Mouse (Mus musculus) forebrain, postnatal 0 days (tissue): Measurements from ENCODE around the gene Hist1h2ah. TPM values are rescaled to one million over a fixed set of nuclear protein-coding genes. Genes with fewer than 3 reads are reported as not detected.

Experiments used
- ATAC-seq: fragments of 200-750 bp; cut with Nextera tagmentation; 2 replicates; pipeline ENCODE4 v1.8.0; 2017; ENCODE audit warnings: mild to moderate bottlenecking, moderate library complexity
- DNase-seq: peaks from one replicate; pipeline ENCODE4 v3.0.0-alpha.2; 2015
- H3K27ac ChIP-seq: fragments of 300-500 bp; sonication (generic); 2 replicates; pipeline ENCODE4 v1.5.1; 2014; ENCODE audit warnings: low read depth, mild to moderate bottlenecking, antibody characterized with exemption, low read length, moderate library complexity, mixed read lengths
- H3K27me3 ChIP-seq: fragments of 300-500 bp; sonication (generic); 2 replicates; pipeline ENCODE4 v1.6.1; 2014; ENCODE audit warnings: mild to moderate bottlenecking, low read length, mixed read lengths; ENCODE audit not compliant: insufficient read depth
- H3K36me3 ChIP-seq: fragments of 300-500 bp; sonication (generic); 2 replicates; pipeline ENCODE4 v1.6.1; 2014; ENCODE audit warnings: mild to moderate bottlenecking, moderate library complexity; ENCODE audit not compliant: insufficient read depth
- H3K4me1 ChIP-seq: fragments of 300-500 bp; sonication (generic); 2 replicates; pipeline ENCODE4 v1.6.1; 2014; ENCODE audit warnings: antibody characterized with exemption; ENCODE audit not compliant: insufficient read depth
- H3K4me2 ChIP-seq: fragments of 300-500 bp; sonication (generic); 2 replicates; pipeline ENCODE4 v1.6.1; 2014; ENCODE audit warnings: low read depth, mild to moderate bottlenecking, moderate library complexity
- H3K4me3 ChIP-seq: fragments of 300-500 bp; sonication (generic); 2 replicates; pipeline ENCODE4 v1.5.1; 2014; ENCODE audit warnings: low read depth, low read length, mixed read lengths
- H3K9ac ChIP-seq: fragments of 300-500 bp; sonication (generic); 2 replicates; pipeline ENCODE4 v1.6.1; 2014; ENCODE audit warnings: mild to moderate bottlenecking
- H3K9me3 ChIP-seq: fragments of 300-500 bp; sonication (generic); 2 replicates; pipeline ENCODE4 v1.6.1; 2016; ENCODE audit warnings: low read length
- CTCF ChIP-seq: sonication (generic); IDR thresholded peaks from 2 replicates; pipeline ENCODE4 v1.5.1; 2016; ENCODE audit warnings: antibody characterized with exemption, control low read depth, low read depth
- WGBS: fragments of 180-500 bp; shearing (Covaris S2); extraction: QIAGEN DNeasy Blood & Tissue Kit; methylation state at CpG from one replicate; pipeline ENCODE4 v1.1.7; 2014; 5-methylcytosine and 5-hydroxymethylcytosine counted together
- microRNA-seq, 2 experiments: library from miRNA; unstranded; fragments of <30 nt; microRNA quantifications; one replicate each; pipeline ENCODE4; 2016
- polyA plus RNA-seq: library from polyadenylated mRNA; unstranded; fragments of >200 nt; fragmentation: Nextera tagmentation; extraction: Ambion mirVana; gene quantifications from 2 replicates; pipeline ENCODE4 v1.2.1, GENCODE M21; 2015
- total RNA-seq: library from RNA; depleted of rRNA; stranded (reverse); fragments of >200 nt; gene quantifications from 2 replicates; pipeline ENCODE4 v1.2.3, GENCODE M21; 2014; rRNA removed

The Hist1h2ah gene
- total and polyA plus RNA-seq, 2 experiments from 2014 or later = 1.9 to 47.2 TPM

DNA sequence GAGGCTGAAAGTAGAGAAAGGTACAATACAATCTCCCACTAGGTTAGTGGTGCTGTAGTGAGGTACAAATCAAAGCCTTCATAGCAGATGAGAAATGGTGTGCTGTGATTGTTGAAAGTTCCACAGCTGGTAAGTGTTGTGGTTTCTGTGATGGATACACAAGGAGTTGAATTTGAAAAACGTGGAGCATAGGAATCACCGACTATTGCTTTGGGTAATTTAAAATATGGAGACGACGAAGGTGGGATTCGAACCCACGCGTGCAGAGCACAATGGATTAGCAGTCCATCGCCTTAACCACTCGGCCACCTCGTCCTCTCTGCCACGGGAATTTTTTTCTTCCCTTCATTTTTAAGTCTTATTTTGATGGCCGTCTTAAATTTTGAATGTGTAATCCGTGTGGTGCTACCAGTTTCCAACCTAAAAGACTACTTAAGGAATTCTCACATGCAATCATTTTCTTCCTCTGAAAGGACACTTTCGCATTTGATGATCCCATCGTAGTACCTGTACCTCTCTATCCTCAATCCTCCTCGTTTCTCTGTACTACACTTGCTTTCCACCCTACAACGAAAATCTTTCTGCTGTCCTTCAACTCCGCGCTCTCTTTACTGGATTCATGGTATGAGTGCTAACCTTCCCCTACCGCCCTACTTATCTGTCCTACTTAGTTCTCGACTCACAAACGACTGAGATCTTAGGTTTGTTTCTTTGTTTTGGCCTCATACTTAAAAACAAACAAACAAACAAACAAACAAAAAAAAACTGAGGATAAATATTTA lies 41.2 kb downstream of the Hist1h2ah start:
- H3K4me3 ChIP-seq = no peak overlapping the region
- no peaks in the 10 kb centered on the region for H3K9me3 ChIP-seq
- H3K27ac ChIP-seq = no peak overlapping the region
- DNase-seq (peak; percentile 55), ATAC-seq (no peak)
- H3K27me3 ChIP-seq = peaks cover 48% of the 10 kb centered on the region
- 2% methylated on average over 22 of the region's 22 CpGs for WGBS
- no peaks in the 10 kb centered on the region for H3K36me3 ChIP-seq
- no peak for TF ChIP-seq CTCF
- H3K4me1 ChIP-seq = 0 out of 2 replicates have a peak, but pooled peaks cover 3% of the 10 kb centered on the region
- H3K4me2 ChIP-seq = no peak overlapping the region
- no peak overlapping the region for H3K9ac ChIP-seq

DNA sequence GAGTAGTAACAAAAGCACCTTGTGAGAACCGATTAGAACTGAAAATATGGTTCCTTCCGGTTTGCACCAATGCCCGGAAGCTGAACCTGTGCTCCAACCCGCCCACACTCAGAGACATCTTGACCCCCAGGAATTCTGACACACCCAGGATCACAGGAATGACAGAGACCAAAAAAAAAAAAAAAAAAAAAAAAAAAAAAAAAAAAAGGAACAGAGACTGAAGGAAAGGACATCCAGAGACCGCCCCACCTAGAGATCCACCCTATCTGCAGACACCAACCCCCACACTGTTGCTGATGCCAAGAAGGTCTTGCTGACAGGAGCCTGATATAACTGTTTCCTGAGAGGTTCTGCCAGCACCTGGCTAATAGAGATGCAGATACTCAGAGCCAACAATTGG lies 42.8 kb downstream of the Hist1h2ah start:
- H3K9ac ChIP-seq = no peak overlapping the region
- H3K4me1 ChIP-seq = 0 out of 2 replicates have a peak, but pooled peaks cover 3% of the 10 kb centered on the region
- DNase-seq = no peak
- H3K9me3 ChIP-seq = no peaks in the 10 kb centered on the region
- H3K36me3 ChIP-seq = no peaks in the 10 kb centered on the region
- no peak overlapping the region for H3K27ac ChIP-seq
- H3K4me3 ChIP-seq = no peak overlapping the region
- peaks cover 33% of the 10 kb centered on the region for H3K27me3 ChIP-seq
- ATAC-seq = no peak
- H3K4me2 ChIP-seq = no peak overlapping the region
- TF ChIP-seq CTCF = no peak
- 87% methylated on average over 5 of the region's 5 CpGs for WGBS

Small RNA genes within 50 kb of the gene (microRNA-seq; reads per million reads assigned to microRNA genes)
- 0 reads per million in 2 experiments for gene Gm26300
- 0 reads per million in 2 experiments for gene Gm44390
- 0 reads per million in 2 experiments for gene Gm44486

Other genes starting within 250 kb of the Hist1h2ah start
- 143 and 154 TPM in 2 replicates for gene Hist1h2an, start 248.3 kb downstream of the Hist1h2ah start, total RNA-seq
- gene Hist1h2an, start 248.3 kb downstream of the Hist1h2ah start, polyA plus RNA-seq = 1.1 and 1.6 TPM in 2 replicates
- 46.4 and 70.5 TPM in 2 replicates for gene Hist1h2bp, start 248.1 kb downstream of the Hist1h2ah start, total RNA-seq
- gene Hist1h2bp, start 248.1 kb downstream of the Hist1h2ah start, polyA plus RNA-seq = 0.28 TPM in 1 of 2 replicates, not detected in the other
- gene Hist1h2bq, start 225.4 kb downstream of the Hist1h2ah start, total RNA-seq = 214 and 268 TPM in 2 replicates
- 4.6 and 5.2 TPM in 2 replicates for gene Hist1h2bq, start 225.4 kb downstream of the Hist1h2ah start, polyA plus RNA-seq
- gene Hist1h2ao, start 225.1 kb downstream of the Hist1h2ah start, total RNA-seq = 1.0 TPM in 1 of 2 replicates, not detected in the other
- 1.6 TPM in 1 of 2 replicates, not detected in the other for gene Hist1h2ao, start 225.1 kb downstream of the Hist1h2ah start, polyA plus RNA-seq
- 1.3 and 1.7 TPM in 2 replicates for gene Hist1h4m, start 223.8 kb downstream of the Hist1h2ah start, total RNA-seq
- not detected in 2 replicates for gene Hist1h4m, start 223.8 kb downstream of the Hist1h2ah start, polyA plus RNA-seq
- gene Hist1h4n, start 203.4 kb downstream of the Hist1h2ah start, total RNA-seq = 2,245 and 2,544 TPM in 2 replicates
- gene Hist1h4n, start 203.4 kb downstream of the Hist1h2ah start, polyA plus RNA-seq = 2.4 and 5.0 TPM in 2 replicates
- 584 and 748 TPM in 2 replicates for gene Hist1h2ap, start 202.1 kb downstream of the Hist1h2ah start, total RNA-seq
- gene Hist1h2ap, start 202.1 kb downstream of the Hist1h2ah start, polyA plus RNA-seq = 655 and 1,288 TPM in 2 replicates
- gene Hist1h2br, start 201.8 kb downstream of the Hist1h2ah start, total RNA-seq = 158 and 260 TPM in 2 replicates
- gene Hist1h2br, start 201.8 kb downstream of the Hist1h2ah start, polyA plus RNA-seq = 4.6 and 4.9 TPM in 2 replicates
- gene Zfp184, start 90.5 kb downstream of the Hist1h2ah start, total RNA-seq = 20.7 and 21.6 TPM in 2 replicates
- gene Zfp184, start 90.5 kb downstream of the Hist1h2ah start, polyA plus RNA-seq = 15.3 and 17.2 TPM in 2 replicates
- gene Pom121l2, start 54.4 kb downstream of the Hist1h2ah start, total RNA-seq = 0.38 TPM in 1 of 2 replicates, not detected in the other
- not detected in 2 replicates for gene Pom121l2, start 54.4 kb downstream of the Hist1h2ah start, polyA plus RNA-seq
- gene Prss16, start 25.8 kb downstream of the Hist1h2ah start, total RNA-seq = not detected in 2 replicates
- gene Prss16, start 25.8 kb downstream of the Hist1h2ah start, polyA plus RNA-seq = not detected in 2 replicates
- gene Hist1h2bk, start 302 bp upstream of the Hist1h2ah start, total RNA-seq = 233 and 262 TPM in 2 replicates
- 0.40 TPM in 1 of 2 replicates, not detected in the other for gene Hist1h2bk, start 302 bp upstream of the Hist1h2ah start, polyA plus RNA-seq
- 26.4 and 44.9 TPM in 2 replicates for gene Hist1h4i, start 5.8 kb upstream of the Hist1h2ah start, total RNA-seq
- 4.2 and 5.8 TPM in 2 replicates for gene Hist1h4i, start 5.8 kb upstream of the Hist1h2ah start, polyA plus RNA-seq
- 193 and 206 TPM in 2 replicates for gene Hist1h2ag, start 7.4 kb upstream of the Hist1h2ah start, total RNA-seq
- 4.8 and 8.3 TPM in 2 replicates for gene Hist1h2ag, start 7.4 kb upstream of the Hist1h2ah start, polyA plus RNA-seq
- 246 and 305 TPM in 2 replicates for gene Hist1h2bj, start 7.6 kb upstream of the Hist1h2ah start, total RNA-seq
- gene Hist1h2bj, start 7.6 kb upstream of the Hist1h2ah start, polyA plus RNA-seq = 1.6 and 3.7 TPM in 2 replicates
- gene Vmn1r188, start 48.9 kb upstream of the Hist1h2ah start, total RNA-seq = not detected in 2 replicates
- not detected in 2 replicates for gene Vmn1r188, start 48.9 kb upstream of the Hist1h2ah start, polyA plus RNA-seq
- not detected in 2 replicates for gene Vmn1r189, start 70.3 kb upstream of the Hist1h2ah start, total RNA-seq
- not detected in 2 replicates for gene Vmn1r189, start 70.3 kb upstream of the Hist1h2ah start, polyA plus RNA-seq
- not detected in 2 replicates for gene Vmn1r191, start 148.4 kb upstream of the Hist1h2ah start, total RNA-seq
- gene Vmn1r191, start 148.4 kb upstream of the Hist1h2ah start, polyA plus RNA-seq = not detected in 2 replicates
- gene Vmn1r192, start 155.6 kb upstream of the Hist1h2ah start, total RNA-seq = not detected in 2 replicates
- gene Vmn1r192, start 155.6 kb upstream of the Hist1h2ah start, polyA plus RNA-seq = not detected in 2 replicates
- not detected in 2 replicates for gene Vmn1r193, start 187.6 kb upstream of the Hist1h2ah start, total RNA-seq
- gene Vmn1r193, start 187.6 kb upstream of the Hist1h2ah start, polyA plus RNA-seq = not detected in 2 replicates
- not detected in 2 replicates for gene Vmn1r194, start 208.6 kb upstream of the Hist1h2ah start, total RNA-seq
- not detected in 2 replicates for gene Vmn1r194, start 208.6 kb upstream of the Hist1h2ah start, polyA plus RNA-seq
- not detected in 2 replicates for gene Vmn1r195, start 235.0 kb upstream of the Hist1h2ah start, total RNA-seq
- gene Vmn1r195, start 235.0 kb upstream of the Hist1h2ah start, polyA plus RNA-seq = not detected in 2 replicates